Mouse (Mus musculus) limb, embryonic 13.5 days (tissue): ENCODE measurements around the gene Lrrc27. TPM values are rescaled to one million over a fixed set of nuclear protein-coding genes. Genes with fewer than 3 reads are reported as not detected.

ENCODE experiments used
- ATAC-seq: fragments of 200-750 bp; cut with Nextera tagmentation; 2 replicates; pipeline ENCODE4 v1.8.0; 2017; ENCODE audit warnings: low read depth, moderate number of reproducible peaks, moderate TSS enrichment; ENCODE audit not compliant: low FRiP score
- H3K27ac ChIP-seq: fragments of 300-500 bp; sonication (generic); 2 replicates; pipeline ENCODE4 v1.5.1; 2015; ENCODE audit warnings: inconsistent platforms, mild to moderate bottlenecking, moderate library complexity
- H3K27me3 ChIP-seq: fragments of 300-500 bp; sonication (generic); 2 replicates; pipeline ENCODE4 v1.6.1; 2015; ENCODE audit warnings: mild to moderate bottlenecking, inconsistent platforms
- H3K36me3 ChIP-seq: fragments of 300-500 bp; sonication (generic); 2 replicates; pipeline ENCODE4 v1.6.1; 2015; ENCODE audit warnings: inconsistent platforms, mild to moderate bottlenecking, moderate library complexity
- H3K4me1 ChIP-seq: fragments of 300-500 bp; sonication (generic); 2 replicates; pipeline ENCODE4 v1.6.1; 2015; ENCODE audit warnings: inconsistent platforms
- H3K4me2 ChIP-seq: fragments of 300-500 bp; sonication (generic); replicated peaks from 2 replicates; pipeline ENCODE4 v1.6.1; 2015; ENCODE audit warnings: inconsistent platforms, mild to moderate bottlenecking, moderate library complexity
- H3K4me3 ChIP-seq: fragments of 300-500 bp; sonication (generic); 2 replicates; pipeline ENCODE4 v1.5.1; 2015; ENCODE audit warnings: moderate library complexity, mild to moderate bottlenecking, inconsistent platforms
- H3K9ac ChIP-seq: fragments of 300-500 bp; sonication (generic); 2 replicates; pipeline ENCODE4 v1.6.1; 2015; ENCODE audit warnings: mild to moderate bottlenecking, inconsistent platforms
- H3K9me3 ChIP-seq: fragments of 300-500 bp; sonication (generic); 2 replicates; pipeline ENCODE4 v1.6.1; 2016; ENCODE audit warnings: inconsistent platforms
- WGBS: fragments of 180-500 bp; shearing (Covaris S2); methylation state at CpG from one replicate; pipeline ENCODE4 v1.1.7; 2015; 5-methylcytosine and 5-hydroxymethylcytosine counted together
- polyA plus RNA-seq: library from polyadenylated mRNA; unstranded; fragments of >200 nt; fragmentation: Nextera tagmentation; extraction: Ambion mirVana; gene quantifications from 2 replicates; pipeline ENCODE4 v1.2.1, GENCODE M21; 2015

The Lrrc27 gene
- polyA plus RNA-seq, 1 experiment from 2014 or later, result 1.8 TPM

DNA sequence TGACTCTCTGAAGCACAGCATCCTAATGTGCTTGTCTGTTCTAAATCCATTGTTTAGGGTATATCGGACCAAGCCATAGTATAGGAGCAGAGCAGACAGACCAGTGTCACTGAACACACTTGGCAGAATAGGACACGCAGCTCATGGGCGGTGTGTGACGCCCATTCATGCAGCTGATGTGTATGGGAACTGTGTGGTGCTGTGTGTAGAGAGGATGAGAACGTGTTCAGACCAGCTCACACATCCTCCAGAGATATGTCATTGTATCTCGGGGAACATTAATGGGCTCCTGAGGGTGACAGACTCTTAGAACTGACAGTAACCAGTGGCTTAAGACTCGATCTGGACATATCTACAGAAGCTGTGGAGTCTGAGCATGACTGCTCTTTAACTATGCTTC, 13.6 kb downstream of the Lrrc27 start:
- Histone ChIP-seq H3K4me2 (no peak overlapping the region), H3K4me1 (0 out of 2 replicates have a peak, but pooled peaks cover 4% of the 10 kb centered on the region), H3K36me3 (no peaks in the 10 kb centered on the region), H3K27me3 (no peaks in the 10 kb centered on the region), H3K4me3 (no peak overlapping the region), H3K9me3 (no peaks in the 10 kb centered on the region), H3K27ac (no peak overlapping the region), H3K9ac (no peak overlapping the region)
- ATAC-seq, result no peak
- WGBS, result 84% methylated on average over 7 of the region's 7 CpGs

DNA sequence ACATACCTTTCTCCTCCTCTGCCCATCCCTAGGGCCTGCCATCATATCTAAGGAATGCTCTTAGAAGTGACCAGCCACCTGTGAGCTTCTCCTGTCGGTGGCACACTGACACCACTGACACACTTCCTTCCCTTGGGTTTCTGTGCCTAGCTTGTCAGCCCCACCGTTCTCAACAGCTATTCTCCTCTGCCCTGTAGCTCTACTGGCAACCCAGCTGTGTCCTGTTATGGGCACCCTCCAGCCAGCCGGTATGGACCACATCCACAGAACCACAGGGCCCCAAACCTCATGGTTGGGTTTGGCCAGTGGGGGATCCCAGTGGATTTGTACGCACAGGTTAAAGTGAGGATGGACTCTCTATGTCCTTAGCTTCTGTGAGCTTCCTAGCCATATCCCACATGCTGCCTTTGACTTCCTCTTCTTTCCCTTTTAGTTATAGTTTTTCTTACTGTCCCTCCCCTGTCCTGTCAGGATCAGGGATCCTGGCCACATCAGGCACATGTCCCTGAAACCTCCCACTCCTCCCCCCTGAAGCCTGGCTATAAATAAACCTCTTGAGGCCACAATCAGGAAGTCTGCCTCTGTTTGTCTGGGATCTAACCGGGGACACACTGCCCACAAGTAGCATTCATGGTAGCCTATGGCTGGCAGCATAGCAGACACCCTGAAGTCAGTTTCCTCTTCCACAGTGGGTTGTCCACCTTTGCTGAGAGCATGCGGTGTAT, 15.8 kb downstream of the Lrrc27 start:
- Histone ChIP-seq H3K36me3 (no peaks in the 10 kb centered on the region), H3K4me3 (no peak overlapping the region)
- WGBS, result 75% methylated on average over 6 of the region's 6 CpGs

DNA sequence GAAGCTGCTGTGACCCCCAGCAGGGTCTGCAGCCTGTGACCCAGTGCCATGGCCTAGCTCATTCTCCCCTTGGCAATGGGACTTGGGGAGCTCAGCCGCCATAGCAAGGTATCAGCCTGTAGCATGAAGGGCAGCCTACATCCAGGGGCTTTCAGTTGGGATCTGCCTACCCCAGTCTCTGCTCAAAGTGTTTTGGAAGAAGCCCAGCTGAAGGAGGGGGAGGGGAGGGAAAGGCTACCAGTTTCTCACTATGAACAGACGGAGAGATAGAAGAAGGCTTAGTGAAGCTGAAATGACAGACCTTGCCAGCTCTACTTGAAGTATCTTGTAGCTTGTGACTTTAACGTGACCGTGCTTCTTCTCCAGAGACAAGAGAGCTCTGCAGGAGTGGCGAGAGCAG, 17.0 kb downstream of the Lrrc27 start:
- H3K4me2 ChIP-seq, result no peak overlapping the region
- H3K27me3 ChIP-seq, result peaks cover 3% of the 10 kb centered on the region; the same call in 1 of the 2 replicates
- no peaks in the 10 kb centered on the region for H3K36me3 ChIP-seq
- H3K9ac ChIP-seq, result no peak overlapping the region
- H3K4me3 ChIP-seq, result no peak overlapping the region
- peaks cover 15% of the 10 kb centered on the region for H3K4me1 ChIP-seq
- H3K9me3 ChIP-seq, result no peaks in the 10 kb centered on the region
- H3K27ac ChIP-seq, result no peak overlapping the region
- 85% methylated on average over 5 of the region's 5 CpGs for WGBS
- ATAC-seq, result no peak

More for the DNA sequence above, 15.8 kb downstream of the Lrrc27 start:
- ATAC-seq, result no peak
- Histone ChIP-seq H3K9ac (no peak overlapping the region), H3K27me3 (peaks cover 3% of the 10 kb centered on the region; the same call in 1 of the 2 replicates), H3K27ac (no peak overlapping the region), H3K9me3 (no peaks in the 10 kb centered on the region), H3K4me2 (no peak overlapping the region), H3K4me1 (0 out of 2 replicates have a peak, but pooled peaks cover 4% of the 10 kb centered on the region)

DNA sequence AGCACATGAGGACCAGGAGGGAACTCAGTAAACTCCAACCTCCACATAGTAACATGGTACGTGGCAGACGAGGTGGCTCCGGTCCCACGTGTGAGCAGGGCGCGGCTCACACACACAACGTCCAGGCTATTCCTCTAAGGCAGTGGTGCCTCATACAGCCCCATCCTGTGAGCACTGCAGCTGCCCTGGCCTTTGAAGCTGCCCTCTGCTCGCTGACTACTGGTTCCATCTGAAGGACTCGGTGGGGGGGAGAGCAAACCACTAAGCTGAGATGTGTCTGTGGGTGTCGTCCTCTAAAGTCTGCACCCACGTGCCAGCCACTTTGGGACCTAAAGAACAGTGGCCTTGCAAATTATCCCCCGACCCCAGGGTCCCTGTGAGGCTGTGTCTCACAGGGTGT, 17.5 kb downstream of the Lrrc27 start:
- Histone ChIP-seq H3K9ac (no peak overlapping the region), H3K4me1 (peaks cover 18% of the 10 kb centered on the region), H3K4me3 (no peak overlapping the region), H3K36me3 (no peaks in the 10 kb centered on the region), H3K9me3 (no peaks in the 10 kb centered on the region), H3K27me3 (peaks cover 3% of the 10 kb centered on the region; the same call in 1 of the 2 replicates), H3K27ac (no peak overlapping the region), H3K4me2 (no peak overlapping the region)
- no peak for ATAC-seq
- 69% methylated on average over 12 of the region's 12 CpGs for WGBS

DNA sequence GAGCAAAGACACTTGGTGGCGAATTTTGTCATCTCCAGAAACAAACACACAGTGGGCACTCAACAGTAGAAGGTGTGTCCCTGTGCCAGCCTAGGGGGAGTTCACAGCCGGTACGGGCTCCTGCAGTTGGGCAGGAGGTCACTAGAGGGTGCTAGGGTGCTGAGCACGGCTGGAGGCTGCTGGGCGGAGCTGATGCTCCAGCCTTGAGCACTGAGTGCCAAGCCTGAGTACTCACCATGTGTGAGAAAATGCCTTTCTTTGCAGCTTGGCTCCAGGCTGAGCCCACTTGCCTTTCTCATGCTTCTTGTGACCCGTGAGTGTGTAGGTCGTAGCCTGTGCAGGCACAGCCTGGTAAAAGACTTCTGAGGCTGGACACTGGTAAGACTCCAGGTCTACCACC, 20.9 kb downstream of the Lrrc27 start:
- no peak overlapping the region for H3K27ac ChIP-seq
- H3K4me3 ChIP-seq, result no peak overlapping the region
- peaks cover 3% of the 10 kb centered on the region; the same call in 1 of the 2 replicates for H3K27me3 ChIP-seq
- H3K36me3 ChIP-seq, result no peaks in the 10 kb centered on the region
- peaks cover 15% of the 10 kb centered on the region for H3K4me1 ChIP-seq
- 1% methylated on average over 7 of the region's 7 CpGs for WGBS
- H3K9me3 ChIP-seq, result no peaks in the 10 kb centered on the region
- H3K9ac ChIP-seq, result no peak overlapping the region
- peak; percentile 66; the same call in 1 of the 2 replicates for ATAC-seq
- H3K4me2 ChIP-seq, result no peak overlapping the region

DNA sequence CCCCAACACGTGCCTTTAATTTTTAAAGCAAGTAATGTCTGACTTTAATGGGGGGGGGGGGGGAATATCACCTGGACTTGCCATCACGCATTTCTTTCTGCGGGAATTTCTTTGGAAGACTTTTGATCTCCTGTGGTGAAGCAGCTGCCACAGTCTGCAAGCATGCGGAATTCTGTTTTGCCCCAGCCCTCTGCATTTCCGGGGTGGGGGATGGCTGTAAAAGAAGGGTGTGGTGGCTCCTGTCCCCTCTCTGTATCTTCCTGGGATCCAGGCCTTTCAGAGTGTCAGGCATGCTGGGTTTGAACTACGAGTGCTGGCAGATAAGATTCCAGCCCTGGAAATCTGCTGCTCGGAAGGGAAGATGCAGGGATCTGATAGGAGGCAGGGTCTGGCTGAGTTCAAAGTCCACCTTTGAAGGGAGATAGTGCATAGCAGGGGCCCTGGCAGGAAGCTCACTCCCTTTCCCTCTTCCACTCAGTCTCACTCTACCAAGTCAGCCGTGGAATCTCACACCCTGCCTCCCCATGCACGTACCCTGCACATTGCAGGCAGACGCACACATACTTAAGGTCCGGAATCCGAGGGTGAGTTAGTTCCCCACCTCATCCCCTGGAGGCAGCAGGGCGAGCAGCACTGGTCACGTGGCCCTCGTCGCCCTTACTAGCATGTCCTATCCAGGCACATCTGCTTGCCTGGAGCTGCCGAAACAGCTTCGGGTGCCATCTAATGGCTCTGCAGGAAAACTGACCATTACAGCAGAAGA, 21.8 kb downstream of the Lrrc27 start:
- H3K4me3 ChIP-seq, result no peak overlapping the region
- 0 out of 2 replicates have a peak, but pooled peaks have one; percentile 31 for ATAC-seq
- peaks cover 3% of the 10 kb centered on the region; the same call in 1 of the 2 replicates for H3K27me3 ChIP-seq
- peak overlapping the region; percentile 38 for H3K4me2 ChIP-seq
- WGBS, result 12% methylated on average over 18 of the region's 18 CpGs
- 0 out of 2 replicates have a peak overlapping the region, but pooled peaks have one; percentile 26 for H3K9ac ChIP-seq
- H3K27ac ChIP-seq, result no peak overlapping the region
- H3K9me3 ChIP-seq, result no peaks in the 10 kb centered on the region
- peaks cover 15% of the 10 kb centered on the region for H3K4me1 ChIP-seq
- H3K36me3 ChIP-seq, result no peaks in the 10 kb centered on the region

DNA sequence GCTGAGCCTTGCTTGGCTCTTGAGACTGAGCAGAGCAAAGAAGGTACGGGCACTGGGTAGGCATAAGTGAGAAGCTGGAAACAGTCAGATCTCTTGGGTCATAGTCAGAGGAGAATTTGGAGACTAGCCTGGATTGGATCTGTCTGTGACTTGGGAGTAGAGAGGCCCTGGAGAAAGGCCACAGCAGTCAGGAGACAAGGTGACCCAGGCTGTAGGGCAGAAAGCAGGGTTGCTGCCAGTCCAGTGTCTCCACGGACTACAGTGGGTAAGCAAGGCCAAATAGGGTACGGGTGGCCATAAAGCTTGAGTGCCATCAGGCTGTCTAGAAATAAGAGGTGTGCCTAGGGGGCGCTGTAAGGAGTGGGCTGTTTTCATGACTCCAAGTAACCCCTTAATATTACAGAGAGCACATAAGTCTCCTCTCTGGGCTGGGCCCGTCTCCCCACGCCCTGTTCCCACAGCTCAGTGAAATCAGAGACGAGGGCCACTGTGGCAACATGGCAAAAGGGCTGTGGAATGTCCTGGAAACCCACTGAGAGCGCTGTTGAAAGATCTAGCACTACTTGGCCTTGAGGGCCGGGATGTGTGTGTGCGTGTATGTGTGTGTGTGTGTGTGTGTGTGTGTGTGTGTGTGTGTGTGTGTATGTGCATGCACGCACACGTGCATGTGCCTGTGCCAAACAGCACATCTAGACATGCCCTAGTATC, 23.0 kb downstream of the Lrrc27 start:
- ATAC-seq, result no peak
- Histone ChIP-seq H3K27ac (no peak overlapping the region), H3K27me3 (peaks cover 3% of the 10 kb centered on the region; the same call in 1 of the 2 replicates), H3K4me1 (peaks cover 15% of the 10 kb centered on the region), H3K36me3 (no peaks in the 10 kb centered on the region), H3K4me2 (no peak overlapping the region), H3K9ac (no peak overlapping the region), H3K9me3 (no peaks in the 10 kb centered on the region), H3K4me3 (no peak overlapping the region)
- 80% methylated on average over 12 of the region's 12 CpGs for WGBS

DNA sequence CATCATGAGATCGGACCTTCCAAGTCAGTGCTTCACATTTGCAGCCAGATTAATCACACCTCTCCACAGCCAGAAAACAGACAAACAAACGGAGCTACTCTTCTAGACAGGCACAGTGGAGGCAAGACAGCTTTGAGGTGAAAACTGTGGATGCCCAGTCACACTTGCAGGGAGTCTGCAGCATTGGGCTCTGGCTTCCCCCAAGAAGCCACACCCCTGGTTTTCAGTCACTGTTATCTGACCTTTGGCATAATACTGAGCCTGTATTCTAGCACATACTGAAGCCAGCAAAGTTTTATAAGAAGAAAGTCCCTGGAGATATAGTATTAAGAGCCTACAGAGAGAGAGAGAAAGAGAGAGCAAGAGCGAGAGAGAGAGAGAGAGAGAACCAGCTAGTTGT, 26.6 kb downstream of the Lrrc27 start:
- 70% methylated on average over 3 of the region's 3 CpGs for WGBS
- no peak for ATAC-seq
- H3K9me3 ChIP-seq, result no peaks in the 10 kb centered on the region

DNA sequence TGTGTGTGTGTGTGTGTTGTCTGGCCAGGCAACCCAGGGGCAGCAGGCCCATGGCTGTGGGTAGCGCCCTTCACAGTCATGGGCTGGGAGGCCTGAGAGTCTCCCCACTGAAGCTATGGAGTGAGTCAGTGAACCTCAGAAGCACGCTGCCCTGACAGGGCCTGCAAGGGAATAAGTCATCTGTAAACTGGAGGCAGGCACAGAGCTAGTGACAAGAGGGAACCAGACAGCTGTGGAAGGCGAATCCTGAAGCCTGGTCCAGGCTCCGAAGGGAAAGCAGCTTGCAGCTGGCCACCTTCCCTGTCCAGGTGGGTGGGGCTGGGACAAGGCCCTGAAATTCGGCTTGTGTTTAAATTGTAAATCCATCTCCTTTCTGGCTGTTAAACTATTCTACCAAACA, 33.3 kb downstream of the Lrrc27 start:
- H3K36me3 ChIP-seq, result no peaks in the 10 kb centered on the region
- peaks cover 44% of the 10 kb centered on the region for H3K4me1 ChIP-seq
- H3K27ac ChIP-seq, result no peak overlapping the region
- no peak overlapping the region for H3K9ac ChIP-seq
- no peak overlapping the region for H3K4me3 ChIP-seq
- WGBS, result 58% methylated on average over 5 of the region's 5 CpGs
- peaks cover 19% of the 10 kb centered on the region for H3K27me3 ChIP-seq
- no peak for ATAC-seq
- H3K9me3 ChIP-seq, result no peaks in the 10 kb centered on the region
- no peak overlapping the region for H3K4me2 ChIP-seq

More for the DNA sequence above, 26.6 kb downstream of the Lrrc27 start:
- Histone ChIP-seq H3K4me3 (no peak overlapping the region), H3K9ac (no peak overlapping the region), H3K36me3 (no peaks in the 10 kb centered on the region), H3K4me2 (no peak overlapping the region), H3K27ac (no peak overlapping the region), H3K4me1 (peaks cover 8% of the 10 kb centered on the region), H3K27me3 (no peaks in the 10 kb centered on the region)

DNA sequence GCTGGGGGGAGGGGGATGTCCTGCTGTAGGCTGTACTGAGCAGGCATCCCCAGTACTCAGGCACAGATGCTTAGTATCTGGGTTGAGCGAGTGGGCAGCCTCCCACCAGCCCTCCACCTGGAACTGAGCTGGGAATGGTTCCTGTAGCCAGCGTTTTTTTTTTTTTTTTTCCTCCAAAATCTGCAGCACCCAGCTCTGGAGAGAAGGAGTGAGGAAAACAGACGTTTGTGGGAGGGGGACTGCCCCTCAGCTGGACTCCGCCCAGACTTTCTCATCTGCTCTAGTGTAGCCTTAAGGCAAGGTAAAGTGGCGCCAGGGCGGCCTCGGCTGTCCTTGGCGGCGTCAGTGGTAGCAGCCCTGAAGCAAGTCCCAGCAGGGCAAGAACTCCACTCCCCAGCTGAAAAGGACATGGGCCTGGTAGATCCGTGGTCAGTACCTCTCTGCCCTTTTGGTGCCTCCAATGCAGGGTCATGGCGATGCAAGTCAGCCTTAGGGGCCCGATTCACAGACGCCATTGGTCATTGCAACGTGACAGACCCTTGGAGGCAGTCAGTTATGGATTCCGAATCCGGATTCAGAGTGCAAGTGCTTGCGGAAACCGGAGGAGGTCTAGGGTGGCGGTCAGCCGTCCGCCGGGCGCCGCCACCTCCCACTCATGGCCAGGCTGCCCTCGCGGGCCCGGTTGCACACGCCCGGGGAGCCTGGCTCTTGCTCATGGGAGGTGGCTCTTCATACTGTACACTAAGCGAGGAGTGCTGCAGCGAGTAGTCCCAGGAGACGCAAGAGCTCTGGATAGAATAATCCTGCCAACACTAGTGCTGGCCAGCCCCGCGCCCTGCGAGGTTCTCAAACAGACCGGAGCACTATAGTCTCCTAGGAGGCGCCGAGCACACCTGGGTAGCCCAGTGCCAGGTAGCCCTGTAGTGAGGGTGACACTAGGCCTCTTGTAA, 34.4 kb downstream of the Lrrc27 start:
- H3K36me3 ChIP-seq, result no peaks in the 10 kb centered on the region
- WGBS, result 2% methylated on average over 38 of the region's 38 CpGs
- peak overlapping the region; percentile 71 for H3K4me3 ChIP-seq
- peaks cover 55% of the 10 kb centered on the region for H3K4me1 ChIP-seq
- peak overlapping the region; percentile 79 for H3K9ac ChIP-seq
- peak; percentile 21 for ATAC-seq
- H3K27ac ChIP-seq, result peak overlapping the region; percentile 74; the same call in 1 of the 2 replicates
- H3K27me3 ChIP-seq, result peaks cover 19% of the 10 kb centered on the region
- no peaks in the 10 kb centered on the region for H3K9me3 ChIP-seq
- H3K4me2 ChIP-seq, result peak overlapping the region; percentile 95
